Mouse (Mus musculus): ENCODE results near the gene Btbd6.

The Btbd6 gene

DNA sequence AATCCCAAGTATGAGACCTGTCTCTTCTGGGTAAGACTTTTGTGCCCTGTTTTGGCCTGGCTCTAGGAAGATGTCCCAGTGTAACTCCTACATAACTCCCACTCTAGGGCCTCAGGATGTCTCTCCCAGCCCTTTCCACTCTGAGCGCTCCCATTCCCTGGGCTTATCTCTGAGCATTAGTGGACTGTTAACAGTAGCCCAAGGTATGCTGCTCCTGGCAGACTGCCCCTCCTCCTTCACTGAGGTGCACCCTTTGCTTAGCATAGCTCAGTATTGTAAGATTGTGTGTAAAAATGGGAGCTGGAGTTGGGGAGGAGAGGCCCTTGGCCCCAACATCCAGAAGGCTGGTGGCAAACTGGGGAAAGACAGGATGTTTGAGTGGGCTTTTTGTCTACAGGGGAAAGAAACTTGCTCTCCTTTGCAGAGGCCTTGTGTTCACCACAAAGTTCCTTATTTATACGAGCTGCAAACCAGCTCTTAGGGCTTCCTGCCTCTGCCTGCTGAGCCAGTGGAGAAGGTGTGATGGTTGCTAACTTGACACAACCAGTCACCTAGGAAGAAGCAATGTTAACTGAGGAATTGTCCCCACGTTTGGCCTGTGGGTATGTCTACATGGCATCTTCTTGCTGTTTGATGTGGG lies 23.2 kb upstream of the Btbd6 start:
- no peak for DNase-seq (ENCODE audit: low spot score)

GRCm38 (mm10) chr12:112955800-112956199 lies 20.5 kb upstream of the Btbd6 start:
- peak; percentile 79 for DNase-seq (ENCODE audit: low spot score)

GRCm38 (mm10) chr12:112958303-112958702 lies 18.0 kb upstream of the Btbd6 start:
- peak; percentile 57 for DNase-seq (ENCODE audit: low spot score)

- DNase-seq (ENCODE audit: low spot score), result no peak
Measured at GRCm38 (mm10) chr12:112959421-112959820, 16.9 kb upstream of the Btbd6 start.

- DNase-seq (ENCODE audit: low spot score), result no peak
Measured at GRCm38 (mm10) chr12:112961428-112961827, 14.9 kb upstream of the Btbd6 start.

- DNase-seq (ENCODE audit: low spot score), result no peak
Measured at GRCm38 (mm10) chr12:112961872-112962271, 14.4 kb upstream of the Btbd6 start.

DNA sequence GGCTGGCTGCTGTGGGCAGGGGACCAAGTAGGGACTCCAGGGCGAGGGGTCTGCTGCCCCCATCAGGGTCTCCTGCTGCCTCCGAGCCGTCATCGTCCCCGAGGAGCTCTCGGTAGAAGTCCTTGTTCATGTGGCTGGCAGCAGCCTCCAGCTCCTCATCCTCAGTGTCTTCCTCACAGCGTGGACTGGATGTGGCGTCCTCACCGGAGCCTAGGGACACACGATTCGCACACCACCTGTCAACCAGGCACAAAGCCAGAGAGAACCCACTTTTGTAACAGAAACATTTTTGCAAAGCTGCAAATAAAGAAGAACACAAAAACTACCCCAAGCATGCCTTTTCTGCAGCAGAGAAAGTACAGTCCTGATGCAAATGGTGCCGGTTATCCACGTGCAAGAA lies 10.5 kb upstream of the Btbd6 start:
- no peak for DNase-seq (ENCODE audit: low spot score)

DNA sequence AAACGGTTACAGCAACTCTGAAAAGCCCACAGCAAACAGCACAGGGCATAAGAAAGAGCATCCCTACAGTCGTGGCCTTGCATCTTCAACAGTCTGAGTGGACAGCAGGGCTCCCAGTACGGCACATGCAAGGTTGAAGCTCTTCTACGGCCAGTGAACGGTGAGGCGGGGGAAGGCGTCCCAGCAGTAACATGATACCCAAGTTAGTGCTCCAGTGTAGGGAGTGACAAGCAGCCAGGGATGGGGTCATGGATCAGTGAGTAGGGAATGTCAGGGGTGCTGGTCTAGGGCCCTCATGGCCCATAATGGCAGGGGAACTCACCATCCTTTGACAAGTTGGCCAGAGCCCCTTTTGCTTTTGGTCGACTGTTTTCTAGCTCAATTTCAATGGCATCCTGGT lies 7.3 kb upstream of the Btbd6 start:
- DNase-seq (ENCODE audit: low spot score), result no peak

- DNase-seq (ENCODE audit: low spot score), result no peak
Measured at GRCm38 (mm10) chr12:112969616-112970015, 6.7 kb upstream of the Btbd6 start.

- DNase-seq (ENCODE audit: low spot score), result no peak
Measured at GRCm38 (mm10) chr12:112974736-112975135, 1.5 kb upstream of the Btbd6 start.

GRCm38 (mm10) chr12:112977156-112977555 lies 874 bp downstream of the Btbd6 start:
- no peak for DNase-seq (ENCODE audit: low spot score)

- DNase-seq (ENCODE audit: low spot score), result no peak
Measured at GRCm38 (mm10) chr12:112982031-112982430, 5.7 kb downstream of the Btbd6 start.

DNA sequence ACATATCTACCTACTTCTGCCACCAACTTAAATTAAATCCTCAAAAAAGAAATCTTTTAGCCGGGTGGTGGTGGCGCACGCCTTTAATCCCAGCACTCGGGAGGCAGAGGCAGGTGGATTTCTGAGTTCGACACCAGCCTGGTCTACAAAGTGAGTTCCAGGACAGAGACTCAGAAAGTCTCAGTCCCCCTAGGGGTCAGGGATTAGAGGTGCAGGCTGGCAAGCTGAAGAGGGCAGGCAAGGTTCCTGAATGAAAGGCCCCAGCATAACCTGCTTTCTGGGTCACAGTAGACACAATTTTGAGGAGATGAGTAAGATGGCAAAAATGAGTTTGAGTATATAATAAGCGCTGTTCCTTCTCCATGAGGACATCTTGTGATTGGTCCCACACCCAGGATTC lies 9.1 kb downstream of the Btbd6 start:
- DNase-seq (ENCODE audit: low spot score), result no peak

GRCm38 (mm10) chr12:112987877-112988276 lies 11.6 kb downstream of the Btbd6 start:
- no peak for DNase-seq (ENCODE audit: low spot score)

DNA sequence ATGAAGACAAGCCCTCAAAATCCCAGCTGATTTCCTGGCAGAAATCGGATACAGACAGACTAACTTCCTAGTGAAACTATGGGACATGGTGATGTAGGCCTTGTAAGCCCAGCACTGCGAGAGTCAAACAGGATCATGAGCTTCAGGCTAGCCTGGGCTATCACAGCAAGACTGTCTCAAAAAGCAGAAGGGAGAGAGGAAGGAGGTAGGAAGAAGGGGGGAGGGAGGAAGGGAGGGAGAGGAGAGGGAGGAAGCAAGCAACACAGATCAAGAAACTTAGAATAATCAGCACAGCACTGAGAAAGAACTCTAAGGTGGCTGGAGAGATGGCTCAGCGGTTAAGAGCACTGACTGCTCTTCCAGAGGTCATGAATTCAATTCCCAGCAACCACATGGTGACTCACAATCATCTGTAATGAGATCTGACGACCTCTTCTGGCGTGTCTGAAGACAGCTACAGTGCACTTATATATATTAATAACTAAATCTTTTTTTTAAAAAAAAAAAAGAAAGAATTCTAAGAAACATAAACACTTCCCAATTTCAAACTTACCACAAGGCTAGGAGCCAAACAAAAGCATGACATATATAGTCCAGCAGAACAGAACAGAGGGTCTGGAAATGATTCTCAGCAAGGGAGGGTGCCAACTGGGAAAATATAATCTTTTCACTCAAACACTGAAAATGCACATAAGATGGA lies 14.6 kb downstream of the Btbd6 start:
- no peak for DNase-seq (ENCODE audit: low spot score)

GRCm38 (mm10) chr12:112991444-112991843 lies 15.2 kb downstream of the Btbd6 start:
- DNase-seq (ENCODE audit: low spot score), result no peak

DNA sequence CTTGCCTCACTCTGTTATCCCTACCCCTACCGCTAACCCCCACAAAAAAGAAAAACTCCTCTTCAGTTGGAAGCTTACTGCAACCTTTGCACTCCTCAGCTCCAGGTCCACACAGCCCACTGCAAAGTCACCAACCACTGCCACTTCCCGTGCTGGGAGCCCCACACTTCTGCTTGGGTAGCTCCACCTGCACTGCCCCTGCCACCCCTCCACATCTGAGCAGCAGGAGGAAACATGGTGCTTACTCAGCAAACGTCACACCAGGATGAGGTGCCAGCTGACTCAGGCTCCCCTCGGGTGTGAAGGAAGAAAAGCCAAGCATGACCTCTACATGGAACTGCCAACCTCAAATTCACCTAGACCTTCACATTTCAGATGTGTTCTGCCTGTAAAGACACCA lies 17.9 kb downstream of the Btbd6 start:
- no peak for DNase-seq (ENCODE audit: low spot score)

GRCm38 (mm10) chr12:112999569-113000293 lies 23.4 kb downstream of the Btbd6 start:
- no peak for DNase-seq (ENCODE audit: low spot score)

DNA sequence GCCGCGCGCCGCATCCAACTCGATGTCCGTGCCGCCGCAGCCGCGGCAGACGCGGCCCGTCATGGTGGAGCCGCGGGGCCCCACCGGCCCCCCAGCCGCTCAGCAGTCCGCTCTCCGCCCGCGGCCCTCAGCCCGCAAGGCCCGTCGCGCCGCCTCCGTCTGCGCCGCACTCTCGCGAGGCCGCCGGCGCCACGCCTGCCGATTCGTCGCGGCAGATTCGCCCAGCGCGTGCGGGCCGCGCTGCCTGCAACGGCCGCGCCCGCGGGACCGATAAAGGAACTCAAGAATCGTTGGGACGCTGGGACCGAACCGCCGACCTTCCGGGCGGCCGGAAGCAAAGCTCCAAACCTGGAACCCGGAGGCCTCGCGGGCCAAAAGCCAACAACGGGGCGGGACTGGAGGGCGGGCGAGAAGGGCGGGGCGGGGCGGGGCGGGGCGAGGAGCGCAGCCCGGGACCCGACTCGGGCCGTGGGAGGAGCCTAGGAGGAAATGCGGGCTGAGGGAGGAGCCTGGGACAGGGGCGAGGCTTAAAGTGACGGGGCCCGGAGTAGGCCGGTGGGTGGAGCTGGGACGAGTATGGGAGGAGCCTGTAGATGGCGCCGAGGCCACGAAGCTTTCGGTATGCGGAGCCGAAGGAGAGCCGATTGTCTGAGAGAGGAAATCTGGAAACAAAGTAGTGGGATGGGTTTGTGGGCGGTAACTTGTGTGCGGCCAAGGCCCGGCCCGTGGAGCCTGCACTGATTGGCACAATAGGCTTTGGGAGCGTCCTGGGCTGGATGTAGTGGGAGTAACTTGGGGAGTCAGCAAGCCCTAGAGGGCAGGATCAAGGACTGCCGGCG lies 24.2 kb downstream of the Btbd6 start, which contains the start of gene Brf1:
Brf1 (minus strand) TSS at position 411 of the 839 bp plus-strand sequence.
- peak; percentile 99 for DNase-seq (ENCODE audit: low spot score)

- DNase-seq (ENCODE audit: low spot score), result no peak
Measured at GRCm38 (mm10) chr12:113001133-113001474, 24.8 kb downstream of the Btbd6 start.

GRCm38 (mm10) chr12:113002667-113003066 lies 26.4 kb downstream of the Btbd6 start:
- DNase-seq (ENCODE audit: low spot score), result no peak

DNA sequence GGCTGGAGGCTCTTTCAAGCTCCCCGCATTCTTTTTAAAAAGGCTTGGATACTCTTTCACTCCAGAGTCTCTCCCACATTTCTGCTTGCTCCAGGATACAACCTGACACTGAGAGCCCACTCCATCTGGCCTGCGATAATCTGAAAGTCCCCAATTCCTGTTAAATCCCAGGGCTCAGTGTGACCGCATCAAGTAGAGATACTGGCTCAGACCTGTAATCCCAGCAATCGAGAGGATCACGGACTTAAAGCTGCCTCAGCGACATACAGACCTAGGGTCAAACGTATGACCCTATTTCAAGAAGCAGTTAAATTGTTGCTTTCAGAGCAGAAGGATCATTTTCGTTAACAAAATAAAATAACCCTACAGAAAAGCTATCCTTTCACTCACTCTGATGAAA lies 27.7 kb downstream of the Btbd6 start:
- no peak for DNase-seq (ENCODE audit: low spot score)
